Mouse (Mus musculus) monocyte, adult 2 months (primary cell): Measurements from ENCODE around the gene Mxi1.
A peak's percentile ranks its signal among the peaks of the same experiment; 100 is the strongest.

Source experiments
- DNase-seq, 2 experiments: peaks; one replicate each; pipeline ENCODE4 v3.0.0; 2022; ENCODE audit warnings: low spot score in 2 of 2, low read depth in 1 of 2

The Mxi1 gene

GRCm38 (mm10) chr19:53299156-53299828, 11.0 kb upstream of the Mxi1 start:
- no peak for DNase-seq

- DNase-seq, result no peak
Measured at GRCm38 (mm10) chr19:53299829-53300181, 10.5 kb upstream of the Mxi1 start.

GRCm38 (mm10) chr19:53303382-53303781, 6.9 kb upstream of the Mxi1 start:
- no peak for DNase-seq

GRCm38 (mm10) chr19:53305621-53306020, 4.7 kb upstream of the Mxi1 start:
- no peak for DNase-seq

GRCm38 (mm10) chr19:53306706-53307105, 3.6 kb upstream of the Mxi1 start:
- DNase-seq, result no peak

- no peak for DNase-seq
Measured at GRCm38 (mm10) chr19:53307219-53307618, 3.1 kb upstream of the Mxi1 start.

GRCm38 (mm10) chr19:53309631-53310030, 687 bp upstream of the Mxi1 start:
- no peak for DNase-seq

GRCm38 (mm10) chr19:53310771-53311523, 629 bp downstream of the Mxi1 start:
- DNase-seq, result peak in 1 of 2 experiments; percentile 36

GRCm38 (mm10) chr19:53311524-53312335, 1.4 kb downstream of the Mxi1 start:
- no peak for DNase-seq

GRCm38 (mm10) chr19:53312336-53312871, 2.1 kb downstream of the Mxi1 start:
- no peak for DNase-seq

GRCm38 (mm10) chr19:53312951-53313683, 2.8 kb downstream of the Mxi1 start:
- peak; percentile 34 to 58 for DNase-seq

- DNase-seq, result peak; percentile 96 to 99
Measured at GRCm38 (mm10) chr19:53313684-53314443, 3.5 kb downstream of the Mxi1 start.

- no peak for DNase-seq
Measured at GRCm38 (mm10) chr19:53314530-53315208, 4.4 kb downstream of the Mxi1 start.

- DNase-seq, result no peak
Measured at GRCm38 (mm10) chr19:53315209-53315654, 4.9 kb downstream of the Mxi1 start.

- no peak for DNase-seq
Measured at GRCm38 (mm10) chr19:53316105-53316504, 5.8 kb downstream of the Mxi1 start.

- DNase-seq, result no peak
Measured at GRCm38 (mm10) chr19:53316963-53317362, 6.6 kb downstream of the Mxi1 start.

GRCm38 (mm10) chr19:53318143-53319132, 8.1 kb downstream of the Mxi1 start:
- peak in 1 of 2 experiments; percentile 40 for DNase-seq
